Mouse (Mus musculus) urinary bladder, postnatal 36 days (tissue): ENCODE data around the gene Oaz2.

Experiments
- DNase-seq, 2 experiments: peaks; one replicate each; pipeline ENCODE4 v3.0.0; 2022; ENCODE audit warnings: low spot score in 2 of 2, mixed read lengths in 1 of 2

Gene Oaz2

GRCm38 (mm10) chr9:65692959-65693603 is 25.3 kb downstream of the Oaz2 start:
- no peak for DNase-seq

GRCm38 (mm10) chr9:65695646-65696045 is 27.8 kb downstream of the Oaz2 start:
- DNase-seq = peak in 1 of 2 experiments; percentile 32

GRCm38 (mm10) chr9:65696337-65696736 is 28.5 kb downstream of the Oaz2 start:
- no peak for DNase-seq

- DNase-seq = no peak
Measured at GRCm38 (mm10) chr9:65697356-65697755, 29.6 kb downstream of the Oaz2 start.

DNA sequence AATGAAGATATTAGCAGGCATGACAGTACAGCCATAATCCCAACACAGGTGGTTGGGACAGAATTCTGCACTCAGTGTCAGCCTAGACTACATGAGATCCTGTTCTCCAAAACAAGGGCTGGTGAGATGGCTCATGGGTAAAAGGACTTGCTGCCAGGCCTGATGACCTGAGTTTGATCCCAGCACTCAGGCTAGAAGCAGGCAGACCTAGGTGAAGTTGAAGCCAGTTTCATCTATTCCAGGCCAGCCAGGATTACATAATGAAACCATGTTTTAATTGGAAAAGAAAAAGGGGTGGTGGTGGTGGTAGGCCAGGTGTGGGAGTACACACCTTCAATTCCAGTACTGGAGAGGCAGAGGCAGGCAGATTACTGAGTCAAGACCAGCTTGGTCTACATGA is 30.2 kb downstream of the Oaz2 start:
- DNase-seq = no peak

DNA sequence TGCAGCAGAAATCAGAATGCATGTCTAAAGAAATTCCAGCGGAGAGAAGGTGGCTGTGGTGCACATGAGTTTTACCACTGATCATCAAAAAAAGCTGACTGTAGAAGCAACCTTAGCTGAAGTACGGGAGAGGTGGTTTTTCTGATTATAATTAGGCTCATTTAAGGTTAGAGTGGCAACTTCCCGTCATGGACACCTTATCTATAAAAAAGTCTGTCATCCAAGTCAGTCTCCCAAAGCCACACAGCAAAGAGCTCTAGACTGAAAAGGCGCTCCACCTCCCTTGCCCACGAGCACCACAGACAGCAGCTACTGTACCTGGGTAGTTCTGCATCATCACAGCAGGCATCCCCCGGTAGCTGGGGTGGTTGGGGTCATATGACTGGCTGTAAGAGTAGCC is 32.7 kb downstream of the Oaz2 start:
- DNase-seq = no peak

GRCm38 (mm10) chr9:65702286-65702685 is 34.5 kb downstream of the Oaz2 start:
- DNase-seq = no peak

DNA sequence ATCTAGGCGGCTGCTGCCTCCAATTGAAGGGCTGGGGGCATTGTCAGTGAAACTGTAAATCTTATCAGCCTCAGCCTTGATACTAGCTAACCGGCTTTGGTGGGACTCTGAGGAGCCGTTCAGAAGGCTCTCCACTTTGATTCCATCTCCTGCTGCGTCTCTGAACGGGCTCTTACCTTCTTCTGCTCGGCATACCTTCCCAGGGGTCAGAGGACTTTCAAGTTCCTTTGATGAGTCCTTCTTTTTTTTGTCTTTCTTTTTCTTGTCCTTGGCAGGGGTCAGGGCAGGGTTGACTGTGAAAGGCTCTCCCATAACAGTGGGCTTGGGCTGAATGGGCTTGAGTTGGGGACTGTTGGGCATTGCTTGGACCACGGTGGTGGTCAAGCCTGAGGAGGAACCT is 35.4 kb downstream of the Oaz2 start:
- DNase-seq = no peak

DNA sequence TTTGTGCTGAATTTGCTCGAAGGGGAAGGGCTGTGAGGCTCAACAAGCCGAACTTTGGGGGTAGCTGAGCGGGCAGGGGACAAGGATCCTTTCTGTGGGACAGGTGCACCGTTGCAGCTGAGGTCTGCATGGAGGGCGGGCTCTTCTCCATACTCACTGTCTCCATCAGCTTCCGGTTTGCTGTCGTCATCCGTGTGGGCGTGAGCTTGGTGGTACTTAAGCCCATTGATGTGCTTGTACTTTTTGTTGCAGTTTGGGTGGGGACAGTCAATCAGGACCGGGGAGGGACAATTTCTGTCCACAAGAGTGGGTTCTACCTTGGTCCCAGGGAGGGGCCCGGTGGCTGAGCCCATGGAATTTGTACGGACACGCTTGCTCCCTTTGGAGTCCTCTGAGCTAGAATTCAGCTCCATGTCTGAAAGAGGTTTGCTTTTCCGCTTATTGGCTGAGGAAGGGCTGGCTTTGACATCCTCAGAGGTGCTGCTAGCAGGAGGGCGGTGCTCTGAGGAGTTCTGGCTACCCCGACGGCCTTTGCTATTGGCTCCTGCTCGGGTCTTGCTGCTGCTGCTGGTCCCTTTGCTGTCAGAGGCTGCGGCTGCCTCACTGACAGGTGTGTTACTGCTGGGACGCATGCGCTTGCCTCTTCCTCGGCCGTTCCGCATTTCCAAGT is 36.3 kb downstream of the Oaz2 start:
- no peak for DNase-seq

DNA sequence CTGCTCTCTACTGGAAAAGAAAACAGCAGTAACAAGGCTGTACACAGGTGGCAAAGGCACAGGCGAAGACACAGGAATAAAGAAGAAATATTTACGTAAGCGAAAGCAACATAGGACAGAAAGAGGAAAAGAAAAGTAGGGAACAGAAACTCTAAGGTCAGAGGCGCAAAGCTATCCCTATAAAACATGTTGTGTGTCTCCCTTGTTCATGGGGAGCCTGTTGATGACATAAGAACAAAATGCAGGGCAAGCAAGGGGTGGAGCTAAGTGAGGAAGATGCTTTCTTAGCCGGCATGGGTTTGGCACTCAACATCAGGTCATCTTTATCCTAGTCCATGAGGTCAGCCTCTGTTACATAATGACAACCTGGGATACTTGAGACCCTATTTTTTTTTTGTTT is 50.4 kb downstream of the Oaz2 start:
- no peak for DNase-seq

DNA sequence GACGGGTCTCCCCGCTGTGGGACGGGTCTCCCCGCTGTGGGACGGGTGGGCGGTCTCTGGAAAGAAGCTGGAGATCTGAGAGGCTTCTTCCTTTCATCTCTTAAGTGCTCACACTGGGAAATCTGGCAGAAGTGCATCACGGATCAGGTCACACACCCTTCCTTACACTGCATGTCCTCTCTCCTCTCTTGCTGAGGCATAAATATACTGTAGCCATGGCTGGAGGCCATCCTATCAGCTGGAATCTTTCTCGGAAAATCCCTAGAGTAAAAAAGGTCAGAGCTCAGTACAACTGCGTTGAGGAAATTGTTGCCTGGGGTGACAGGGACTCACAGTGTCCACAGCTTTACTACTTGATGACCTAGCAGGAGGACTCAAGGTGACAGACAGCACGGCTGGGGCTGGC is 53.4 kb downstream of the Oaz2 start:
- DNase-seq = no peak

- peak; percentile 30 to 61 for DNase-seq
Measured at GRCm38 (mm10) chr9:65724471-65725290, 56.9 kb downstream of the Oaz2 start.

GRCm38 (mm10) chr9:65725291-65725622 is 57.5 kb downstream of the Oaz2 start:
- DNase-seq = no peak

- peak in 1 of 2 experiments; percentile 38 for DNase-seq
Measured at GRCm38 (mm10) chr9:65726431-65726830, 58.6 kb downstream of the Oaz2 start.

GRCm38 (mm10) chr9:65727491-65727890 is 59.7 kb downstream of the Oaz2 start:
- no peak for DNase-seq

DNA sequence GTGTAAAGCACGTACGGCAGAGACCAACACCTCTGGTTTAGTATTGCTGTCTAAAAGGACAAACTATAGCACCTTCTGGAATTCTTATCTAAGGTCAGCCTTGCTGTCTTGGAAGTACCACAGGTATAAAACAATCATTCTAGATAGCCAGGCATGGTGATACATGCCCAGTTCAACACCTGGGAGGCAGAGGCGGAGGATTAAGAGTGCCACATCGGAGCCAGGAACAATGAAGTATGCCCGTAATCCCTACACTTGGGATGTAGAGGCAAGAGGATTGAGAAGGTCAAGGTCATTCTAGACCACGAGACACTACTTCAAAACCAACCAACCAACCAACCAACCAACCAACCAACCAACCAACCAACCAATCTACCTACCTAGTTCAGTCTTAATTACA is 60.8 kb downstream of the Oaz2 start:
- no peak for DNase-seq

DNA sequence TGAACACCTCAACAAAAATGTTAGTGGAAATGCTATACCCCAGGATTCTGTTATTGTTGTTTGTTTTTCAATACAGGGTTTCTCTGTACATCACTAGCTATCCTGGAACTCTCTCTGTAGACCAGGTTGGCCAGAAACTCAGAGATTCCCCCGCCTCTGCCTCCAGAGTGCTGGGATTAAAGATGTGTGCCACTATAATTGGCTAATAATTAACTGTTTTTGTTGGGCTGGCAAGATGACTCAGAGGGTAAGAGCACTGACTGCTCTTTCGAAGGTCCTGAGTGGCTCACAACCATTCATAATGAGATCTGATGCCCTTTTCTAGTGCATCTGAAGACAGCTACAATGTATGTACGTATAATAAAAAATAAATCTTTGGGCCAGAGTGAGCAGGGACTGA is 67.1 kb downstream of the Oaz2 start:
- no peak for DNase-seq
